ENCODE assay signal across 15 mouse cellular contexts in genomic region chr19:23075790-23076189, GRCm38 (mm10).
DNase-seq lines count a peak whose midpoint lies in the region; ATAC-seq and TF ChIP-seq lines count a peak whose summit lies in the region.
"Had no signal": no experiment of that assay in that cellular context is flagged by ENCODE, and none has a peak within 500 bp of the region (broad histone marks: within the 10 kb centered on the region; RNA-seq: fewer than 3 reads in every experiment).

No protein-coding gene starts in this region.

- ATAC-seq in lung, embryonic 14.5 days (ENCODE audit: insufficient read depth) = peak; percentile 56; the same call in 1 of the 2 replicates
- no peak for ATAC-seq in embryonic facial prominence, embryonic 13.5 days (ENCODE audit: insufficient number of reproducible peaks, insufficient read depth, low FRiP score, low TSS enrichment, low read depth)

- H3K4me1 ChIP-seq in lung, embryonic 14.5 days (ENCODE audit: insufficient read depth) = no peaks in the 10 kb centered on the region
- peaks cover 7 to 9% of the 10 kb centered on the region in 2 experiments for H3K4me1 ChIP-seq in ES-E14 (ENCODE audit: control insufficient read depth in 2 of 2, insufficient read depth in 2 of 2, low read length in 2 of 2, poor library complexity in 1 of 2)
- H3K4me1 ChIP-seq in embryonic facial prominence, embryonic 13.5 days = 0 out of 2 replicates have a peak, but pooled peaks cover 5% of the 10 kb centered on the region
- H3K4me1 ChIP-seq: heart, embryonic 13.5 days had no signal

- H3K4me2 ChIP-seq in lung, embryonic 14.5 days = no peak overlapping the region
- no peak overlapping the region for H3K4me2 ChIP-seq in embryonic facial prominence, embryonic 13.5 days
- H3K4me2 ChIP-seq: heart, embryonic 13.5 days; midbrain, embryonic 11.5 days had no signal

- no peak for TF ChIP-seq CTCF in lung, embryonic 14.5 days (IDR thresholded peaks at IDR 0.05; ENCODE audit: low read depth)
- no peak for TF ChIP-seq CTCF in left cerebral cortex, adult 2 months (IDR thresholded peaks at IDR 0.05)

- in situ Hi-C loops in ES-E14 (cut with MboI; ENCODE audit: low sequenced_read_pairs in 2 of 2, unreplicated experiment in 2 of 2) = no loop called here

- H3K9me3 ChIP-seq in lung, embryonic 14.5 days (ENCODE audit: low read depth, low read length) = no peaks in the 10 kb centered on the region
- no peaks in the 10 kb centered on the region for H3K9me3 ChIP-seq in ES-E14 (ENCODE audit: control insufficient read depth, insufficient read depth, low read depth, low read length)
- no peaks in the 10 kb centered on the region for H3K9me3 ChIP-seq in embryonic facial prominence, embryonic 13.5 days
- H3K9me3 ChIP-seq: heart, embryonic 13.5 days had no signal

- H3K27ac ChIP-seq in lung, embryonic 14.5 days (ENCODE audit: low read depth) = no peak overlapping the region
- H3K27ac ChIP-seq in ES-E14 (ENCODE audit: insufficient read depth, low read depth, low read length, poor library complexity, severe bottlenecking) = peak overlapping the region; percentile 99
- H3K27ac ChIP-seq in embryonic facial prominence, embryonic 13.5 days = 0 out of 2 replicates have a peak overlapping the region, but pooled peaks have one; percentile 4
- H3K27ac ChIP-seq in left cerebral cortex, adult 2 months = no peak overlapping the region
- H3K27ac ChIP-seq: heart, embryonic 13.5 days had no signal

- H3K36me3 ChIP-seq in lung, embryonic 14.5 days (ENCODE audit: insufficient read depth) = no peaks in the 10 kb centered on the region
- H3K36me3 ChIP-seq in ES-E14 (ENCODE audit: control insufficient read depth, insufficient read depth, low read length, poor library complexity, severe bottlenecking) = no peaks in the 10 kb centered on the region; the same call in 1 of the 2 replicates
- H3K36me3 ChIP-seq in embryonic facial prominence, embryonic 13.5 days = no peaks in the 10 kb centered on the region
- H3K36me3 ChIP-seq: heart, embryonic 13.5 days had no signal

- DNase-seq in lung, embryonic 14.5 days = peak; percentile 56
- no peak for DNase-seq in lung, postnatal 14 days
- peak; percentile 87 for DNase-seq in ES-E14 (ENCODE audit: low read depth, low spot score)
- peak; percentile 47 to 53 for DNase-seq in kidney, postnatal 4 days
- DNase-seq in left cerebral cortex, adult 2 months (ENCODE audit: extremely low spot score in 1 of 2, low spot score in 2 of 2) = no peak
- DNase-seq in left cerebral cortex, postnatal 36 days (ENCODE audit: low spot score in 2 of 2) = no peak
- DNase-seq: cerebellum, adult 11 months; cerebellum, postnatal 25 days; gastrocnemius, postnatal 36 days; lung, postnatal 36 days; thymus, postnatal 4 days had no signal

- no peak overlapping the region for H3K4me3 ChIP-seq in lung, embryonic 14.5 days (ENCODE audit: low read depth, low read length)
- H3K4me3 ChIP-seq in ES-E14 (ENCODE audit: insufficient read depth in 1 of 2, low read depth in 1 of 2, low read length in 2 of 2, poor library complexity in 1 of 2, severe bottlenecking in 1 of 2) = peak overlapping the region; percentile 55 to 71
- H3K4me3 ChIP-seq in embryonic facial prominence, embryonic 13.5 days = no peak overlapping the region
- H3K4me3 ChIP-seq in left cerebral cortex, adult 2 months = no peak overlapping the region
- H3K4me3 ChIP-seq: heart, embryonic 13.5 days; myocyte had no signal

- no peaks in the 10 kb centered on the region for H3K27me3 ChIP-seq in lung, embryonic 14.5 days (ENCODE audit: insufficient read depth, low read length)
- no peaks in the 10 kb centered on the region for H3K27me3 ChIP-seq in embryonic facial prominence, embryonic 13.5 days
- H3K27me3 ChIP-seq: heart, embryonic 13.5 days had no signal

- intact Hi-C loops in left cerebral cortex, adult 2 months (cut with DNase I) = no loop called here
- intact Hi-C loops in left cerebral cortex, postnatal 36 days (cut with DNase I) = no loop called here

- no peak overlapping the region for H3K9ac ChIP-seq in lung, embryonic 14.5 days
- peak overlapping the region; percentile 71 for H3K9ac ChIP-seq in ES-E14 (ENCODE audit: insufficient read depth, low read depth, low read length, poor library complexity, severe bottlenecking)
- H3K9ac ChIP-seq in embryonic facial prominence, embryonic 13.5 days = no peak overlapping the region; the same call in 1 of the 2 replicates
- H3K9ac ChIP-seq: heart, embryonic 13.5 days had no signal

- WGBS in lung, embryonic 14.5 days = 32% methylated on average over 5 of the region's 5 CpGs
- 33% methylated on average over 5 of the region's 5 CpGs for WGBS in embryonic facial prominence, embryonic 13.5 days

TF ChIP-seq in ES-E14, 5 proteins besides CTCF, POLR2A, EP300 and RAD21:
- peak; percentile 41; the same call in 1 of the 2 replicates for TF ChIP-seq CHD2 (IDR thresholded peaks at IDR 0.05; ENCODE audit: low read depth, low read length)
- no peak for TF ChIP-seq ZC3H11A (IDR thresholded peaks at IDR 0.05; ENCODE audit: borderline replicate concordance, low read depth, low read length)

Comparison
In these comparisons a context has a peak if more than half of its experiments do, and no peak if none do; other contexts are left out.
1. DNase-seq: peak in lung, embryonic 14.5 days (single experiment), ES-E14 (single experiment) and kidney, postnatal 4 days (2 of 2); none in lung, postnatal 14 days (single experiment), left cerebral cortex, adult 2 months (0 of 2) and left cerebral cortex, postnatal 36 days (0 of 2).
2. H3K27ac ChIP-seq: peak in ES-E14 (single experiment) and embryonic facial prominence, embryonic 13.5 days (single experiment); none in lung, embryonic 14.5 days (single experiment) and left cerebral cortex, adult 2 months (single experiment).
3. H3K4me3 ChIP-seq: peak in ES-E14 (2 of 2); none in lung, embryonic 14.5 days (single experiment), embryonic facial prominence, embryonic 13.5 days (single experiment) and left cerebral cortex, adult 2 months (single experiment).